Mouse (Mus musculus): ENCODE results near the gene Wfdc3.

The Wfdc3 gene

GRCm38 (mm10) chr2:164745843-164746479, at the start of gene Wfdc3, which contains the start of gene Dnttip1:
Gene Wfdc3, minus strand, starts transcription at chr2:164745931.
Gene Dnttip1, plus strand, starts transcription at chr2:164745983.
- DNase-seq (ENCODE audit: low spot score in 2 of 2): peak; percentile 90 to 93

DNA sequence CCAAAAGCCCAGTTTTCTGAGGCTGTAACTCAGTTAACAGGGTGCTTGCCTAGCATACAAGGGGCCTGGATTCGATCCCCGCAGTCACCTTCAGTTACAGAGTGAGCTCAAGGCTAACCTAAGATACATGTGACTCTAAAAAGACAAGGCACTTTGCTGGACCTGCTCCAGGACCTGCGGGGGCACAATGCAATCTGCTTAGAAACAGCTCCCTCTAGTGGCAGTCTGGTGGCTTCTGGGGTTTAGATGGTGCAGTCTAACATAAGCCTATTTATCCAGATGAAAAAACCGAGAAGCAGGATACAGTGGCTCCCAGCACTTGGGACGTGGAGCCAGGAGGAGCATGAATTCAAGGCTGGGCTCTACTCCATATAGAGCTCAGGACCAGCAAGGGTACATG, 48.6 kb upstream of the Wfdc3 start:
- peak; percentile 67 to 81 for DNase-seq (ENCODE audit: low spot score in 2 of 2)

DNA sequence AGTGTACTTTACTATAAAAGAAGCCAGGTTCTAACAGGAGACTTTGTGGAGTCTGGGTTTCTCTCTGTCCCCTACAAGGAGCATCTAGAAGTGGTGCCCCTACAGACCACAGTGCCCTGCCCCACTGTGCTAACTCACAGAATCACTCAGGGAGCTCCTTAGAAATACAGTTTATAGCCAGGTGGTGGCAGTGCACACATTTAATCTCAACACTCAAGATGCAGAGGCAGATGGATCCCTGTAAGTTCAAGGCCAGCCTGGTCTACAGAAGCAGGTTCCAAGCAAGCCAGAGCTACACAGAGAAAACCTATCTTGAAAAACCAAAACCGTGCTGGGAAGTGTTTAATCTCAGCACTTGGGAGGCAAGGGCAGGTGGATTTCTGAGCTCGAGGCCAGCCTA, 48.0 kb upstream of the Wfdc3 start:
- DNase-seq (ENCODE audit: low spot score in 2 of 2): no peak

DNA sequence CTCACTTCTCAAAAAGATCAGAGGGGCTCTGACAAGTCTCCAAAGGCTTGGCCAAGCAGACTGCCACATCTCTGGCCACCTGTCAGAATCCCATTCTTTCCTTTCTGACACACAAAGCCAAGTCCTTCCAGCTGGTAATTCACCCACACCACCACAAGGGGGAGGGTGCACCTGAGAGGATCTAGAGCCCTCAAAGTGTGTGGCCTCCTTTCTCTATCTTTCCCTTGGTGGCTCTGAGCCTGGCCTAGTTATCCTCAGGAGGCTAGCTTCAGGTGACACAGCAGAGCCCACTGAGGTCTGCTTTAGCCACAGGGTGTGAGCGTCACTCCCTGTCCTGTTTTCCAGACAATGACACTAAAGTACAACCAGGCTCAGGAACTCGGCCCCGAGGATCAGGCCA, 47.5 kb upstream of the Wfdc3 start:
- DNase-seq (ENCODE audit: low spot score in 2 of 2): peak; percentile 44 to 54

GRCm38 (mm10) chr2:164792400-164793190, 46.9 kb upstream of the Wfdc3 start:
- DNase-seq (ENCODE audit: low spot score in 2 of 2): no peak

GRCm38 (mm10) chr2:164791841-164792261, 46.1 kb upstream of the Wfdc3 start:
- no peak for DNase-seq (ENCODE audit: low spot score in 2 of 2)

GRCm38 (mm10) chr2:164790451-164790850, 44.7 kb upstream of the Wfdc3 start:
- DNase-seq (ENCODE audit: low spot score in 2 of 2): no peak

DNA sequence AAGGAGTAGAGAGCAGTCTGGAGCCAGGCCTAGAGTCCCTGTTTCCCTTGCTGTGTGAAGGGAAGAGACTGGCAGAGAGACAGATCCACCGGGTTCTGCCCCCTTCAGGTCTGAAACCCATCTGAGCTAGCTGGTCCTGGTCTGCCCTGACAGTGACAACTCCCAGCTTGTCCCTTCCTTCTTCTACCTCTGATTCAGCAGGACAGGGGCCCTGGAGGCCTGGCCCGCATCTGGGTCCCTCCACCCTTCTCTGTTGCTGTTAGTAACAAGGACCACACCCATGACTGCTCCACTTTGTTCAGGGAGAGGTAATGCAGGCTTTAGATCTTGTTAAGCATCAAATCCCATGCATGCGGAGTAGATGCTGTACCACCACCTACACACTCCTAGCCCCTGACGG, 42.7 kb upstream of the Wfdc3 start:
- DNase-seq (ENCODE audit: low spot score in 2 of 2): no peak

DNA sequence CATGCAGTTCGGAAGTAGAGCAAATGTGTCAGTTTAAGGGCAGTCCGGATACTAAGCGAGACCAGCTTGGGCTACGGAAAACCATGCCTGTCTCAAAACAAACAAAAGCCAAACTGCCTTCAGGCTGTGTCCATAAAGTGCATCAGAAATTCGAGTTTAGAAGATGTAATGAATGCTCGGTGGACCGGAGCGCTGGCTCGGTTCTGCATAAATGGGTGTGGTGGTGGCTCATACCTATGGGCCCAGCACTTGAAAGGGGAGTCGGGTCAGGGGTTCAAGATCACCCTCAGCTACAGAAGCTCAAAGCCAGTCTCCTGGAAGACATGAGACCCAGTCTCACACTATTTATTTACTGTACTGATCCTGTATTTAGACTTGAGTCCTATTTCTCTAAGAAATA, 42.0 kb upstream of the Wfdc3 start:
- no peak for DNase-seq (ENCODE audit: low spot score in 2 of 2)

DNA sequence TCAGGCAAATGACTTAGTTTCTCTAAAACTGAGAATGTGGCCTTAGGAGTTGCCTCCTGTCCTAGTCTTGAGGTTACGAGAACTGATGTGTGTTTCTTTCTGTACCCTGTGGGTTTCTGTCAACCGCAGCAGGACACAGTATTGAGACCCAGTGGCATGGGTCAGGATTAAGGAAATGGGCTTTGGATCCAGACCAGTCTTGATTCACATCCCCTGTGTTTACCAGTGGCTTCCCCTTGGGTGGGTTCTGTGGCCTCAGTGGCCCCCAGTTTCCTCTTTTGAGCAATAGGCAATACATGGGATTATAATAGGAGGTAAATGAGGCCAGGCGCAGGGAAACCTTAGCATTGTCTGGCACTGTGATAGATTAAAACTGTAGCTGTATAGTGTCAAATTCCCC, 41.3 kb upstream of the Wfdc3 start:
- DNase-seq (ENCODE audit: low spot score in 2 of 2): no peak

DNA sequence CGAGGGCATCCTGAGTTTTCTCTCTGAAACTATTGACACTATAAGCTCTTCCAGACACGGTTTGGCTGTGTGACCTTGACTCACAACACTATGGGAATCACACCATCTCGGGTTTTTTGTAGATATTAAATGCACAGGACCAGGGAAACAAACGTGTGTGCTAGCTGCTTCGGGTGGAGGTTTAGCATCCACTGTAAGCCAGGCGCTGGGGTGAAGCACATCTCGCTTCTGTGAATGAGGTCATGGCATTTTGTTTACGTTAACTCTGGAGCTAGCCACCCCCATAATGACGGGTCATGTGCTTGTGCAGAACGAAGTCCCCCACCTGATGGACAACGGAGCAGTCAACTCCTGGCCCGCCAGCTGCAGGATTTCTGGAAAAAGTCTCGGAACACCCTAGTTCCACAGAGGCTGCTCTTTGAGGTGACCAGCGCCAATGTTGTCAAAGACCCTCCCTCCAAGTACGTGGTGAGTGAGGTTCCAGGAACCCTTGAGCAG, 40.7 kb upstream of the Wfdc3 start:
- no peak for DNase-seq (ENCODE audit: low spot score in 2 of 2)

- DNase-seq (ENCODE audit: low spot score in 2 of 2): peak; percentile 61 to 65
These were observed 40.0 kb upstream of the Wfdc3 start, which contains the start of gene Snx21 for GRCm38 (mm10) chr2:164785481-164786387. Gene Snx21, plus strand, starts transcription at chr2:164785823.

GRCm38 (mm10) chr2:164784869-164785420, 39.2 kb upstream of the Wfdc3 start:
- DNase-seq (ENCODE audit: low spot score in 2 of 2): no peak

GRCm38 (mm10) chr2:164783926-164784581, 38.3 kb upstream of the Wfdc3 start:
- no peak for DNase-seq (ENCODE audit: low spot score in 2 of 2)

- DNase-seq (ENCODE audit: low spot score in 2 of 2): no peak
These were observed 36.1 kb upstream of the Wfdc3 start for GRCm38 (mm10) chr2:164781876-164782275.

- DNase-seq (ENCODE audit: low spot score in 2 of 2): no peak
These were observed 33.9 kb upstream of the Wfdc3 start, which contains the start of gene Tnnc2 for GRCm38 (mm10) chr2:164779481-164780086. Gene Tnnc2, minus strand, starts transcription at chr2:164779967.

DNA sequence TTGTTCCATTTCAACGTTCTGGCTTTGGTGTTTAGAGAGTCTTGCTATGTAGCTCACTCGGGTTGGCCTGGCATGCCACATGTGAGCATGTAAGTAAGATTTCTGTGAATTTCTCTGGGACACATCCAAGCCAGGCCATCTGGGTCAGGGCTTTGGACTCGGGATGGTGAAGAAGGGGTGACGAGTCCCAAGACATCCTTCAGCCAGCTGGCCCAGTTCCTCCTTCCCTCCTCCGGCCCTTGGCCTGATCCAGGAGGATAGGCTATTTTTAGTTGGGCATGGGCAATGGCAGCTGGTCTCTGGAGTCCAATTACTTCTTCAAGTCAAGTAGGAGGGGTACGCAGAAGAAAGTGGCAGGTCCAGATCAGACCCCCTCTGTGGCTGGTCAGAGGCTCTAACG, 33.1 kb upstream of the Wfdc3 start:
- DNase-seq (ENCODE audit: low spot score in 2 of 2): no peak

- no peak for DNase-seq (ENCODE audit: low spot score in 2 of 2)
These were observed 32.2 kb upstream of the Wfdc3 start for GRCm38 (mm10) chr2:164778015-164778287.

- no peak for DNase-seq (ENCODE audit: low spot score in 2 of 2)
These were observed 31.7 kb upstream of the Wfdc3 start for GRCm38 (mm10) chr2:164777246-164778014.

- no peak for DNase-seq (ENCODE audit: low spot score in 2 of 2)
These were observed 31.1 kb upstream of the Wfdc3 start for GRCm38 (mm10) chr2:164776801-164777200.

Data from spleen, postnatal 36 days (tissue).